Mouse (Mus musculus) CH12.LX (cell line): ENCODE results near the gene Pbx3. TPM values are rescaled to one million over a fixed set of nuclear protein-coding genes. Genes with fewer than 3 reads are reported as not detected.

Experiments
- DNase-seq: peaks from one replicate; pipeline ENCODE4 v3.0.0-alpha.2; 2013; ENCODE audit errors: extremely low read depth
- H3K27ac ChIP-seq: 2 replicates; pipeline ENCODE4 v1.5.1; 2012; ENCODE audit warnings: low read depth, mild to moderate bottlenecking, control low read depth, moderate library complexity; ENCODE audit not compliant: insufficient read depth
- H3K27me3 ChIP-seq: replicated peaks from 2 replicates; pipeline ENCODE3; 2012; ENCODE audit warnings: inconsistent platforms
- H3K36me3 ChIP-seq, 2 experiments: replicated peaks in 1 of 2; 2 replicates each; pipeline versions ENCODE3 to v1.6.1; 2012; ENCODE audit warnings: inconsistent platforms in 1 of 2, low read length in 1 of 2, mild to moderate bottlenecking in 1 of 2, mixed read lengths in 1 of 2, moderate library complexity in 1 of 2; ENCODE audit not compliant: control insufficient read depth in 1 of 2, insufficient read depth in 1 of 2
- H3K4me1 ChIP-seq, 2 experiments: 2 replicates each; pipeline ENCODE4 v1.6.1; 2012; ENCODE audit warnings: inconsistent platforms in 1 of 2, moderate library complexity in 1 of 2; ENCODE audit not compliant: insufficient read depth in 2 of 2, control insufficient read depth in 1 of 2
- H3K4me2 ChIP-seq: 2 replicates; pipeline ENCODE4 v1.6.1; 2012; ENCODE audit warnings: low read depth, mild to moderate bottlenecking, control low read depth; ENCODE audit not compliant: poor library complexity, insufficient read depth, severe bottlenecking
- H3K4me3 ChIP-seq, 3 experiments: fragments of 150-350 bp in 1 of 3; sonication (generic) in 1 of 3; replicated peaks in 1 of 3; 2 replicates each; pipeline versions ENCODE3 to v1.5.1; 2011 to 2012; ENCODE audit warnings: low read depth in 2 of 3, low read length in 2 of 3, mild to moderate bottlenecking in 2 of 3, moderate library complexity in 2 of 3, control low read depth in 1 of 3, improper control_type of control experiment in 1 of 3, inconsistent platforms in 1 of 3, mixed read lengths in 1 of 3; ENCODE audit not compliant: poor library complexity in 1 of 3
- H3K79me2 ChIP-seq: replicated peaks from 2 replicates; pipeline ENCODE4 v1.6.1; 2012; ENCODE audit warnings: mild to moderate bottlenecking, moderate library complexity; ENCODE audit not compliant: control insufficient read depth, poor library complexity, insufficient read depth, severe bottlenecking; ENCODE audit errors: extremely low read depth
- H3K9ac ChIP-seq: 2 replicates; pipeline ENCODE4 v1.6.1; 2012; ENCODE audit warnings: low read depth, mild to moderate bottlenecking, control low read depth, moderate library complexity; ENCODE audit not compliant: insufficient read depth
- H3K9me3 ChIP-seq: replicated peaks from 2 replicates; pipeline ENCODE3; 2012; ENCODE audit warnings: low read length, inconsistent platforms, mixed read lengths
- CHD1 ChIP-seq: IDR thresholded peaks from 2 replicates; pipeline ENCODE4 v1.6.1; 2012; ENCODE audit warnings: low read depth, low read length, improper control_type of control experiment, inconsistent platforms
- E2F4 ChIP-seq: IDR thresholded peaks from 2 replicates; pipeline ENCODE4 v1.6.1; 2011; ENCODE audit warnings: low read depth, low read length, improper control_type of control experiment; ENCODE audit not compliant: insufficient replicate concordance
- EP300 ChIP-seq: IDR thresholded peaks from 2 replicates; pipeline ENCODE4 v1.6.1; 2011; ENCODE audit warnings: low read length, improper control_type of control experiment
- ETS1 ChIP-seq: conservative IDR thresholded peaks from 2 replicates; pipeline ENCODE4 v1.6.1; 2012; ENCODE audit warnings: low read depth, mild to moderate bottlenecking, inconsistent platforms, low read length, improper control_type of control experiment, moderate library complexity
- HCFC1 ChIP-seq: IDR thresholded peaks from 2 replicates; pipeline ENCODE4 v1.6.1; 2012; ENCODE audit warnings: low read depth, mild to moderate bottlenecking, inconsistent platforms, low read length, improper control_type of control experiment
- JUND ChIP-seq: conservative IDR thresholded peaks from 2 replicates; pipeline ENCODE4 v1.6.1; 2011; ENCODE audit warnings: low read depth, low read length, improper control_type of control experiment
- KAT2A ChIP-seq: IDR thresholded peaks from 2 replicates; pipeline ENCODE4 v1.6.1; 2012; ENCODE audit warnings: low read length, improper control_type of control experiment, inconsistent platforms; ENCODE audit not compliant: insufficient replicate concordance
- MAZ ChIP-seq: IDR thresholded peaks from 2 replicates; pipeline ENCODE4 v1.6.1; 2012; ENCODE audit warnings: low read depth, mild to moderate bottlenecking, inconsistent platforms, low read length, improper control_type of control experiment, moderate library complexity
- MEF2A ChIP-seq: IDR thresholded peaks from 2 replicates; pipeline ENCODE4 v1.6.1; 2014; ENCODE audit warnings: low read depth, mild to moderate bottlenecking, inconsistent platforms, low read length, improper control_type of control experiment, borderline replicate concordance
- MXI1 ChIP-seq: IDR thresholded peaks from 2 replicates; pipeline ENCODE4 v1.6.1; 2011; ENCODE audit warnings: mild to moderate bottlenecking, low read depth, low read length, improper control_type of control experiment
- MYC ChIP-seq: IDR thresholded peaks from 2 replicates; pipeline ENCODE4 v1.6.1; 2011; ENCODE audit warnings: low read depth, mild to moderate bottlenecking, improper control_type of control experiment, low read length
- NRF1 ChIP-seq: IDR thresholded peaks from 2 replicates; pipeline ENCODE4 v1.6.1; 2014; ENCODE audit warnings: low read depth, mild to moderate bottlenecking, inconsistent platforms, low read length, improper control_type of control experiment, moderate library complexity
- POLR2A ChIP-seq: IDR thresholded peaks from 2 replicates; pipeline ENCODE4 v1.6.1; 2011; ENCODE audit warnings: low read depth, mild to moderate bottlenecking, improper control_type of control experiment, low read length
- POLR2AphosphoS2 ChIP-seq: IDR thresholded peaks from 2 replicates; pipeline ENCODE4 v1.6.1; 2011; ENCODE audit warnings: low read depth, low read length, improper control_type of control experiment
- RCOR1 ChIP-seq: conservative IDR thresholded peaks from 2 replicates; pipeline ENCODE4 v1.6.1; 2012; ENCODE audit warnings: low read depth, mild to moderate bottlenecking, inconsistent platforms, low read length, improper control_type of control experiment
- SMC3 ChIP-seq: IDR thresholded peaks from 2 replicates; pipeline ENCODE4 v1.6.1; 2011; ENCODE audit warnings: low read depth, low read length, improper control_type of control experiment
- TBP ChIP-seq: conservative IDR thresholded peaks from 2 replicates; pipeline ENCODE4 v1.6.1; 2011; ENCODE audit warnings: low read depth, low read length, improper control_type of control experiment
- UBTF ChIP-seq: IDR thresholded peaks from 2 replicates; pipeline ENCODE4 v1.6.1; 2012; ENCODE audit warnings: low read depth, mild to moderate bottlenecking, inconsistent platforms, low read length, improper control_type of control experiment, moderate library complexity
- USF1 ChIP-seq: IDR thresholded peaks from 2 replicates; pipeline ENCODE4 v1.6.1; 2014; ENCODE audit warnings: low read depth, mild to moderate bottlenecking, inconsistent platforms, low read length, improper control_type of control experiment
- ZC3H11A ChIP-seq: IDR thresholded peaks from 2 replicates; pipeline ENCODE4 v1.6.1; 2012; ENCODE audit warnings: low read depth, mild to moderate bottlenecking, inconsistent platforms, low read length, improper control_type of control experiment
- ZNF384 ChIP-seq: IDR thresholded peaks from 2 replicates; pipeline ENCODE4 v1.6.1; 2012; ENCODE audit warnings: low read depth, low read length, improper control_type of control experiment, inconsistent platforms
- dilution Hi-C: fragments of 300-500 bp; cut with MboI; formaldehyde crosslinking; loops from 2 replicates; pipeline ENCODE4 v1.14.3; 2020; ENCODE audit warnings: low sequenced_read_pairs; ENCODE audit not compliant: extremely low pct_unique_long_range_greater_than_20kb, extremely low pct_ligation_motif_present
- in situ Hi-C: fragments of 300-500 bp; cut with MboI; formaldehyde crosslinking; loops from 3 replicates; pipeline ENCODE4 v1.14.3; 2019; ENCODE audit warnings: low sequenced_read_pairs, low pct_ligation_motif_present, low pct_unique_long_range_greater_than_20kb, mixed read lengths
- polyA plus RNA-seq: library from polyadenylated mRNA; unstranded; fragments of >175 nt; gene quantifications from 2 replicates; pipeline ENCODE4 v1.2.1, GENCODE M21; 2012; ENCODE audit warnings: low read depth; ENCODE audit not compliant: insufficient read length
- total RNA-seq, 2 experiments: library from RNA; depleted of rRNA; stranded (reverse); fragments of 300-350 nt in 1 of 2; fragments of >200 nt in 1 of 2; gene quantifications; 2 replicates each; pipeline ENCODE4 v1.2.3; 2012 to 2014

Pbx3 gene
- total and polyA plus RNA-seq, 3 experiments: 3.8 to 8.1 (median 5.9) TPM

GRCm38 (mm10) chr2:34367024-34367423, 5.9 kb downstream of the Pbx3 start:
- dilution Hi-C loops: no loop called here
- in situ Hi-C loops: no loop called here
- H3K4me1 ChIP-seq: peaks cover 0 to 10% of the 10 kb centered on the region in 2 experiments; a peak in 2 of 4 replicates
- no peak overlapping the region for H3K4me3 ChIP-seq
- no peaks in the 10 kb centered on the region for H3K9me3 ChIP-seq
- no peaks in the 10 kb centered on the region for H3K27me3 ChIP-seq
- TF ChIP-seq ZC3H11A: no peak
- no peak for TF ChIP-seq POLR2AphosphoS2
- TF ChIP-seq HCFC1: no peak
- no peak for TF ChIP-seq JUND
- TF ChIP-seq EP300: no peak
- TF ChIP-seq MYC: no peak
- no peak for TF ChIP-seq CHD1
- no peak for TF ChIP-seq USF1
- no peak overlapping the region for H3K27ac ChIP-seq
- DNase-seq: no peak
- H3K4me2 ChIP-seq: no peak overlapping the region
- H3K79me2 ChIP-seq: no peaks in the 10 kb centered on the region
- H3K9ac ChIP-seq: no peak overlapping the region
- H3K36me3 ChIP-seq: no peaks in the 10 kb centered on the region

- H3K36me3 ChIP-seq: no peaks in the 10 kb centered on the region
- no peak overlapping the region for H3K4me3 ChIP-seq
- H3K9me3 ChIP-seq: no peaks in the 10 kb centered on the region
- no peak for TF ChIP-seq POLR2A
- TF ChIP-seq ZNF384: peak; percentile 50
- TF ChIP-seq, all 38 proteins: peak for 1
- H3K4me1 ChIP-seq: peaks cover 2 to 16% of the 10 kb centered on the region in 2 experiments; a peak in 3 of 4 replicates
- in situ Hi-C loops: no loop called here
- no peaks in the 10 kb centered on the region for H3K27me3 ChIP-seq
- H3K27ac ChIP-seq: no peak overlapping the region
- no peaks in the 10 kb centered on the region for H3K79me2 ChIP-seq
- no peak overlapping the region for H3K9ac ChIP-seq
- dilution Hi-C loops: no loop called here
- no peak for DNase-seq
- peak overlapping the region; percentile 44; the same call in 1 of the 2 replicates for H3K4me2 ChIP-seq
Observed at GRCm38 (mm10) chr2:34363678-34364077, 9.3 kb downstream of the Pbx3 start.

GRCm38 (mm10) chr2:34355801-34356211, 17.1 kb downstream of the Pbx3 start:
- Histone ChIP-seq H3K4me1 (peaks cover 2 to 11% of the 10 kb centered on the region in 2 experiments; a peak in 3 of 4 replicates), H3K9ac (no peak overlapping the region), H3K36me3 (no peaks in the 10 kb centered on the region), H3K4me3 (no peak overlapping the region), H3K79me2 (no peaks in the 10 kb centered on the region), H3K27me3 (no peaks in the 10 kb centered on the region), H3K27ac (no peak overlapping the region), H3K9me3 (no peaks in the 10 kb centered on the region), H3K4me2 (no peak overlapping the region)
- in situ Hi-C loops (no loop called here), dilution Hi-C loops (no loop called here)
- no peak for TF ChIP-seq MEF2A
- TF ChIP-seq ETS1: no peak
- TF ChIP-seq MXI1: no peak
- TF ChIP-seq ZC3H11A: no peak
- TF ChIP-seq MAZ: no peak
- no peak for TF ChIP-seq UBTF
- no peak for TF ChIP-seq NRF1
- no peak for TF ChIP-seq RCOR1
- TF ChIP-seq E2F4: no peak
- no peak for TF ChIP-seq SMC3
- TF ChIP-seq JUND: no peak
- TF ChIP-seq ZNF384: no peak
- TF ChIP-seq KAT2A: no peak
- TF ChIP-seq TBP: no peak
- TF ChIP-seq CHD1: no peak
- no peak for DNase-seq
